Mouse (Mus musculus) liver, adult (tissue): ENCODE data around the gene Smarca4.

Experiments
- GATA4 ChIP-seq: IDR thresholded peaks from 2 replicates; pipeline ENCODE4 v1.6.1; 2014; ENCODE audit warnings: mild to moderate bottlenecking, low read length; ENCODE audit not compliant: insufficient replicate concordance

Gene Smarca4

GRCm38 (mm10) chr9:21615617-21616231, at the start of gene Smarca4:
Gene Smarca4 (plus strand): TSS chr9:21616169.
- TF ChIP-seq GATA4, result peak; percentile 51; the same call in 1 of the 2 replicates

GRCm38 (mm10) chr9:21566538-21566937, 49.4 kb upstream of the Smarca4 start:
- TF ChIP-seq GATA4, result no peak

- no peak for TF ChIP-seq GATA4
These were observed 48.9 kb upstream of the Smarca4 start for GRCm38 (mm10) chr9:21567051-21567450.

GRCm38 (mm10) chr9:21568657-21569255, 47.2 kb upstream of the Smarca4 start:
- TF ChIP-seq GATA4, result no peak

GRCm38 (mm10) chr9:21574012-21574801, 41.8 kb upstream of the Smarca4 start:
- no peak for TF ChIP-seq GATA4

GRCm38 (mm10) chr9:21575253-21575652, 40.7 kb upstream of the Smarca4 start:
- no peak for TF ChIP-seq GATA4

GRCm38 (mm10) chr9:21576286-21576685, 39.7 kb upstream of the Smarca4 start:
- TF ChIP-seq GATA4, result no peak

GRCm38 (mm10) chr9:21578226-21578625, 37.7 kb upstream of the Smarca4 start:
- no peak for TF ChIP-seq GATA4

GRCm38 (mm10) chr9:21585401-21585800, 30.6 kb upstream of the Smarca4 start:
- TF ChIP-seq GATA4, result no peak

- no peak for TF ChIP-seq GATA4
These were observed 28.2 kb upstream of the Smarca4 start for GRCm38 (mm10) chr9:21587678-21588349.

GRCm38 (mm10) chr9:21588350-21588749, 27.6 kb upstream of the Smarca4 start:
- no peak for TF ChIP-seq GATA4

- no peak for TF ChIP-seq GATA4
These were observed 26.4 kb upstream of the Smarca4 start for GRCm38 (mm10) chr9:21589538-21589937.

- no peak for TF ChIP-seq GATA4
These were observed 24.7 kb upstream of the Smarca4 start for GRCm38 (mm10) chr9:21591127-21591830.

GRCm38 (mm10) chr9:21591831-21592702, 23.9 kb upstream of the Smarca4 start:
- TF ChIP-seq GATA4, result no peak
